Mouse (Mus musculus) lung, postnatal 0 days (tissue): ENCODE results near the gene Brat1. TPM values are rescaled to one million over a fixed set of nuclear protein-coding genes. Genes with fewer than 3 reads are reported as not detected.

Source experiments
- ATAC-seq: fragments of 200-750 bp; cut with Nextera tagmentation; 2 replicates; pipeline ENCODE4 v1.8.0; 2017; ENCODE audit warnings: moderate library complexity
- DNase-seq: peaks from one replicate; pipeline ENCODE4 v3.0.0-alpha.2; 2016; ENCODE audit warnings: low spot score
- H3K27ac ChIP-seq: fragments of 300-500 bp; sonication (generic); 2 replicates; pipeline ENCODE4 v1.5.1; 2014; ENCODE audit warnings: antibody characterized with exemption, mild to moderate bottlenecking, low read length, mixed read lengths
- H3K27me3 ChIP-seq: fragments of 300-500 bp; sonication (generic); replicated peaks from 2 replicates; pipeline ENCODE4 v1.6.1; 2014; ENCODE audit warnings: low read length, mixed read lengths; ENCODE audit not compliant: insufficient read depth
- H3K36me3 ChIP-seq: fragments of 300-500 bp; sonication (generic); 2 replicates; pipeline ENCODE4 v1.6.1; 2014; ENCODE audit warnings: low read length, mixed read lengths; ENCODE audit not compliant: insufficient read depth
- H3K4me1 ChIP-seq: fragments of 300-500 bp; sonication (generic); 2 replicates; pipeline ENCODE4 v1.6.1; 2014; ENCODE audit warnings: antibody characterized with exemption, low read depth, low read length, mixed read lengths; ENCODE audit not compliant: insufficient read depth
- H3K4me2 ChIP-seq: fragments of 300-500 bp; sonication (generic); replicated peaks from 2 replicates; pipeline ENCODE4 v1.6.1; 2014; ENCODE audit warnings: low read depth, mild to moderate bottlenecking, low read length, moderate library complexity, mixed read lengths
- H3K4me3 ChIP-seq: fragments of 300-500 bp; sonication (generic); 2 replicates; pipeline ENCODE4 v1.5.1; 2014; ENCODE audit warnings: low read depth, low read length
- H3K9ac ChIP-seq: fragments of 300-500 bp; sonication (generic); replicated peaks from 2 replicates; pipeline ENCODE4 v1.6.1; 2014; ENCODE audit warnings: low read depth, mild to moderate bottlenecking
- H3K9me3 ChIP-seq: fragments of 300-500 bp; sonication (generic); 2 replicates; pipeline ENCODE4 v1.6.1; 2016; ENCODE audit warnings: low read length, mixed read lengths
- CTCF ChIP-seq: IDR thresholded peaks from 2 replicates; pipeline ENCODE4 v1.5.1; 2016; ENCODE audit warnings: antibody characterized with exemption, mild to moderate bottlenecking
- EP300 ChIP-seq: IDR thresholded peaks from 2 replicates; pipeline ENCODE4 v1.6.1; 2016; ENCODE audit warnings: antibody characterized with exemption, mild to moderate bottlenecking, control low read depth
- WGBS: fragments of 180-500 bp; shearing (Covaris S2); extraction: QIAGEN DNeasy Blood & Tissue Kit; methylation state at CpG from one replicate; pipeline ENCODE4 v1.1.7; 2014; 5-methylcytosine and 5-hydroxymethylcytosine counted together
- polyA plus RNA-seq: library from polyadenylated mRNA; unstranded; fragments of >200 nt; fragmentation: Nextera tagmentation; extraction: Ambion mirVana; gene quantifications from 2 replicates; pipeline ENCODE4 v1.2.1, GENCODE M21; 2015

The Brat1 gene
- polyA plus RNA-seq, 1 experiment from 2014 or later, result 16.1 TPM

DNA sequence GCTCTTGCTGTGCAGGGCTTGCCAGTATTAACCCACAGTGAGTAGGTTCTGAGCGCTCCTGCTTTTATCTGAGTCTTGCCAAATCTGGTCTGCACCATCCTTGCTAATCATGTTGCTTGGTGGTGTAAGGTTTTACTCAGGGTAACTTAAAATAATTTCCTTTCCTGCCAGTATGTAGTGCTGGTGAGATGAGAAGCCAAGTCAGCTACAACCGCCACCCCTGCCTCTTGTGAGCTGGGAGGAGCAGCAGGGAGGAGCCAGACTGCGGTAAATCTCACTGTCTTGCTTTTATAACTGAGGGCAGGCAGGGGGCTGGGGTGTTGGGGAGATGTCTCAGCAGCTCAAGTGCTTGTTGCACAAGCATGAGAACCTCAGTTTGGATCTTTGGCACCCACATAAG lies 16.4 kb upstream of the Brat1 start:
- peak; percentile 81 for ATAC-seq
- WGBS, result 67% methylated on average over 3 of the region's 3 CpGs
- H3K4me3 ChIP-seq, result no peak overlapping the region
- H3K27me3 ChIP-seq, result no peaks in the 10 kb centered on the region
- no peaks in the 10 kb centered on the region for H3K36me3 ChIP-seq
- H3K27ac ChIP-seq, result no peak overlapping the region
- H3K4me2 ChIP-seq, result no peak overlapping the region
- H3K9ac ChIP-seq, result no peak overlapping the region
- H3K9me3 ChIP-seq, result no peaks in the 10 kb centered on the region
- TF ChIP-seq EP300, result no peak
- peak; percentile 1; the same call in 1 of the 2 replicates for TF ChIP-seq CTCF
- no peaks in the 10 kb centered on the region for H3K4me1 ChIP-seq
- peak; percentile 74 for DNase-seq

DNA sequence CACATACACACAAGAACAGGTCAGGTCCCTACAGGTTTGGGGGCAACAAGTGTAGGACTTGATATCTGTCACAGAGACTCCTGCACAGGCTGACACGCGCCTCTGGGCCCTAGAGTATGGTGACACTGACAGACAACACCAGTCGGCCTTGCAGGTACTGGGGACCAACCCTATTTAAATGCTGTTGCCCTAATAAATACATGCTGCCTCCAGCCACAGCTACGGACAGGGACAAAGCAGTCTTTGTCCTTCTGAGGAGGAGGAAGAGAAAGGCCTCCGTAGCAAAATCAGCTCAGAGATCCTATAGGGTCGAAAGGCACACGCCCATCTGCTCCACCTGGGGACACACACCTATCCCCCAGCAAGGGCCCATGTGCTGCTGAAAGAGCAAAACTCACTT lies 8.8 kb upstream of the Brat1 start:
- Histone ChIP-seq H3K27me3 (no peaks in the 10 kb centered on the region), H3K4me1 (no peaks in the 10 kb centered on the region), H3K9me3 (no peaks in the 10 kb centered on the region), H3K9ac (no peak overlapping the region), H3K36me3 (no peaks in the 10 kb centered on the region), H3K4me3 (no peak overlapping the region), H3K4me2 (no peak overlapping the region), H3K27ac (no peak overlapping the region)
- WGBS, result 84% methylated on average over 7 of the region's 7 CpGs
- TF ChIP-seq CTCF (no peak), EP300 (no peak)
- no peak for DNase-seq
- ATAC-seq, result no peak

DNA sequence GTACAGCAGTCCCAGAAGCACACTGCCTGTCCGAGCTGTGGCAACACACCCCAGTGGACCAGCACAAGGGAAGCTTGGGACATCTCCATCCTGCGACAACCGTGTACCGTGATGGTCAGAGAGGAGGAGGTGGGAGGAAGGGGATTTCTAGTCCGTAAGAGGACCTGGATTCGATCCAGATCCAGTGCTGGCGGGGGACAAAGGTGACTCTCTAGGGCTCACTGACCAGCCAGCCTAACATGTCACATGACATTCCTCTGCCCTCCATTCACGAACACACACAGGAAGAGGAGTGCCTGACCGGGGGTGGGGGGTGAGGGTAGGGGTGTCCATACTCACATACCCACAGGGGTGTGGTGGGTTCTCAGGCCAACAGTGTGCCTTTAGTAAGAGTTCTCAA lies 5.0 kb upstream of the Brat1 start:
- ATAC-seq (no peak), DNase-seq (no peak)
- H3K4me2 ChIP-seq, result no peak overlapping the region
- H3K27me3 ChIP-seq, result no peaks in the 10 kb centered on the region
- no peak overlapping the region for H3K27ac ChIP-seq
- H3K9ac ChIP-seq, result no peak overlapping the region
- no peak for TF ChIP-seq CTCF
- no peak for TF ChIP-seq EP300
- H3K4me1 ChIP-seq, result peaks cover 10% of the 10 kb centered on the region; the same call in 1 of the 2 replicates
- no peaks in the 10 kb centered on the region for H3K36me3 ChIP-seq
- H3K4me3 ChIP-seq, result no peak overlapping the region
- 66% methylated on average over 9 of the region's 9 CpGs for WGBS
- H3K9me3 ChIP-seq, result no peaks in the 10 kb centered on the region

DNA sequence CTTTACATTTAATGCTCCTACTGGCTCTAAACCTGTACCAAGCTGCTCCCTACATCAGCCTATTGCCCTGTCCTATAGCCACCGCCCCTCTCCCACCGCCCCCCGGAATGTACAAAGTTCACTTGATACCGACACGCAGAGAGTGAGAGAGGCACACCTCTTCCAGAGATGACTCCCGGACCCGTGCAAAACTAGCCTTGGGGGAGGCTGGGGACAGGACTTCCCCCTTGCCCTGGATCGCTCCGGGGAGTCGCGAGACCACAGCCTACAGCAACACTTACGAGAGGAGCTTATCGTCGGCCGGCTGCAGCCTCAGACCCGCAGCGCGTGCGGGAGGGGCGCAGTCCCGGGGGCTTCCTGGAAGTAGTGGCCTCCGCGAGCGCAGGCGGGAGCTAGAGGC lies 3.1 kb upstream of the Brat1 start:
- 0 out of 2 replicates have a peak, but pooled peaks have one; percentile 0 for ATAC-seq

DNA sequence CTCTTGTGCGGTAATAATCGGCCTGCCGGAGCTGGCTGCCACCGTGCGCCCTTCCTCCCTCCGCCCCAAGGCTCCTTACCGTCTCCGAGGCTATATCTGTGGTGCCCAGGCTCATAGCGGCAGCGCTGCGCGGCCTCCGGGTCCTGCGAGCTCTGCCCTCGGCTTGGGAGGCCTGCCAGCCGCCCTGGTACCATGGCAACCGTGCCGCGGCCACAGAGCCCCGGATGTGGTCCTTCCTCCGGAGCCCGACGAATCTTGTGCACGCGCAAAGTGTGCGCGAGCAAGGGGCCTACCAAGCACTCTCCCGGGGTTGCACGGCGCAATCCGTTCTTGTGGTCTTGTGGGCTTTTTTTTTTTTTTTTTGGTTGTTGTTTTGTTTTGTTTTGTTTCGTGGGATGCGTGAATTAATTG lies 2.7 kb upstream of the Brat1 start, which contains the start of gene Iqce:
Iqce (minus strand) TSS at position 276 of the 411 bp plus-strand sequence.
- ATAC-seq, result peak; percentile 57
- Histone ChIP-seq H3K27ac (peak within 1 kb of the TSS; percentile 51), H3K4me2 (peak within 1 kb of the TSS; percentile 82), H3K9me3 (no peaks in the 10 kb centered on the region), H3K36me3 (no peaks in the 10 kb centered on the region), H3K4me3 (peak within 1 kb of the TSS; percentile 58), H3K27me3 (no peaks in the 10 kb centered on the region), H3K9ac (peak within 1 kb of the TSS; percentile 37), H3K4me1 (peaks cover 14% of the 10 kb centered on the region; the same call in 1 of the 2 replicates)
- no peak for TF ChIP-seq CTCF
- no peak for TF ChIP-seq EP300
- WGBS, result 0% methylated on average over 33 of the region's 33 CpGs
- DNase-seq, result peak; percentile 93

More for the DNA sequence above, 3.1 kb upstream of the Brat1 start:
- WGBS, result under 1% methylated on average over 25 of the region's 25 CpGs
- TF ChIP-seq CTCF (no peak), EP300 (no peak)
- Histone ChIP-seq H3K4me2 (peak overlapping the region; percentile 82), H3K9me3 (no peaks in the 10 kb centered on the region), H3K4me3 (peak overlapping the region; percentile 58), H3K4me1 (peaks cover 14% of the 10 kb centered on the region; the same call in 1 of the 2 replicates), H3K27ac (peak overlapping the region; percentile 51), H3K9ac (peak overlapping the region; percentile 37), H3K27me3 (no peaks in the 10 kb centered on the region), H3K36me3 (no peaks in the 10 kb centered on the region)
- peak; percentile 18 for DNase-seq

DNA sequence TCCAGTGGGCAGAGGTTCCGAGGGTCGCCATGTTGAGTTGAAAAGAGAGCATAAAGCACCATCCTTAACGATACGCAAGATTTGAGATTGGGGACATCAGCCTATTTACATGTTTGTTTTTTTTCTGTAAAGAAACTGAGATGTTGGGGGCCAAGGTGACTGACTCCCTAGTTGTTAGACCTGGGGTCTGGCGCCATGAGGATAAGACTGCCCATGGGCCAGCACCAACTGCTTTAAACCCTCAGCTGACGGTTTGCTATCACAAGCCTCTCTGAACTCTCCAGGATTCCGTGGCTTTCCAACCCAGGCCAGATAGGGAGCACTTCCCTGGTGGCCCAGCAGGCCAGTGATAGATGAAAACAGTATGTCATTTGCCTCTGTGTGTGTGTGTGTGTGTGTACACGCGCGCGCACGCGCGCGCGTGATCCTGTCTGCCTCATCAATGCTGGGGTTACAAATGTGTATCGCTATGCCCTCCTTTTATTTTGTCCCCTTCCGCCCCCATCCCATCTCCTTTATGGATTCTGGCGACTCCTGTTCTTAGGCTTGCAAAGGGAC lies 2.1 kb upstream of the Brat1 start:
- Histone ChIP-seq H3K4me2 (peak overlapping the region; percentile 82), H3K36me3 (no peaks in the 10 kb centered on the region), H3K4me3 (no peak overlapping the region), H3K9ac (no peak overlapping the region), H3K27me3 (no peaks in the 10 kb centered on the region), H3K9me3 (no peaks in the 10 kb centered on the region), H3K27ac (0 out of 2 replicates have a peak overlapping the region, but pooled peaks have one; percentile 8), H3K4me1 (peaks cover 14% of the 10 kb centered on the region; the same call in 1 of the 2 replicates)
- 67% methylated on average over 19 of the region's 19 CpGs for WGBS
- ATAC-seq (no peak), DNase-seq (no peak)
- no peak for TF ChIP-seq CTCF
- no peak for TF ChIP-seq EP300
